Mouse (Mus musculus): ENCODE data around the gene Pheta2.

Gene Pheta2

DNA sequence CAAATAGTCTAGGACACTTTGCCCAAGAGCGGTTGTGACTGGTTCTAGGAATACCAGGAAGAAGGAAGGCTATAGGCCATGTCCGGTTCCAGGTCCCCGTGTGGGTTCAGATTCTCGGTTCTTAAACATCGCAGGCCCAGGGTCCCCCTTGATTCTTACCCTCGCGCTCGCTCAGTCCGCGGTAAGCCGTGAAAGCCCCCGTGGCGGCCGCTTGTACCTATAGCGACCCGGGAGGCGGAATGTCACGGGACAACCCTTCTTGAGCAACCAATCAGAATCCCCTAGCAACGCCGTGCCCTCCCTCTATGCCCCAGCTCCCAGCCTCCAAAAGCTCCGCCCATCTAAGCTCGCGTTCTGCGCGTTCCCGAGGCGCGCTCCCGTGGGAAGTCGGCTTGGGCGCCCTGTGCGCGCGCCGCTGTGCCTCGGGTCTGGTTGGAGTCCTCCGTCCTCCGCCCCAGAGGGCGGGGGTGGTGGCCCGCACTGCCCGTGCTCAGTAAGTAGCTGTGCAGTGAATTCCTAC, at the start of gene Pheta2, which contains the start of the genes Naga and Smdt1:
Gene Pheta2, plus strand, starts transcription at position 350 of the 520 bp plus-strand sequence.
Gene Naga, minus strand, starts transcription at position 333 of the 520 bp plus-strand sequence.
Gene Smdt1, plus strand, starts transcription at position 367 of the 520 bp plus-strand sequence.
- DNase-seq (ENCODE audit: low read depth): peak; percentile 99

DNA sequence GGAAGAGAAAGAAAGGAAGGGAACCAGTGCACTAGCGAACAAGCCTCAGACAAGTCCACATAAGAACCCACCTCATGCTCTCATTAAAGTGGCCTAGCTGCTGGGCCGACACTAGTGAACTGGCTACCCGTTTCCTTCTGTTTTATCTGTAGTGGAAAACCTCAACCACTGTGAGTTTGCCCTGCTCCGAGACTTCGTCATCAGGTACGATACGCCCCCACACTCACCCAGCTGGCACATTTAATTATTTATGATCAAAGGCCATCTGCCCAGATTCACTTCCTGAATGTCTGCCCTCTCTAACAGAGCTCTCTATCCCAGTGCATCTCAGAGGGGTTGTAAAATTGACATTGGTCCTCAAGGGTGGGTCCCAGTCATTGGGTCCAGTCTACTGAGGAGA, 48.5 kb upstream of the Pheta2 start:
- no peak for DNase-seq (ENCODE audit: low read depth)

DNA sequence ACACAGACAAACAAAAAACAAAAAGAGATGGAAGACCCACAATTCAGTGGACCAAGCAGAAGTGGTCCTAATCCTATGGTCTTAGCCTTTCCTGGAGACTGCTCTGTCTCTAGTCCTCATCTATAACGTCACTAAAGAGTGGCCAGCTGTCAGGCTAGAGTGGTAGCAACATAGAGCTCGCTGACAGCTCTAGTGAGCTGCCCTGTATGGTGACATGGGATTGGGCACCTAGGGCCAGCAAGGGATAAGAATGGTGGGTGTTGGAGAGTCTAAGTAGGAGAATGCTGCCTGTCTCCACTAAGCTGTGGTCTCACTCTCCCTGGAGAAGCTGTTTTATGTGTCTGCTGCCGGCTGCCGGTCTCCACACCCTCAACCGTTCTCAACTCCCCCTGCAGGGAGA, 45.9 kb upstream of the Pheta2 start:
- DNase-seq (ENCODE audit: low read depth): no peak

DNA sequence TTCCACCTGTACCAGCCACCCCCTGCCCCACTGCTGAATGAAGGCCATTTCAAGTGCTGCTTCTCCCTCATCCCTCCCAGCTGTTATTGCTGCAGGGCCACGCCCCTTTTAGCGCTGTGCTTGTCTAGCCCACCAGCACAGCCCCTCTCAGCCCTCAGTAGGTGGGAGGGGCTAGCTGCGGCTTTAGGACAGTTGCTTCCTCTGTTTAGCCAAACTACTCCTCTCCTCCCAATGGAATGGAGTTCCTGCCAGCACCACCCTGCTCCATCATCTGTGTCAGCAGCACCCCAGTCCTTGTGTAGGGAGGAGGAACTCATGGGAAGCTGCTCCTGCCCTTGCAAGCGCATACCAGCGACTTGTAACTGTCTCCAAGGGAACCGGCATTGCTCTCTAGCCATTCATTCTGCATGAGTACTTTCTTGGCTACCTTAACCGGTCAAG, 45.5 kb upstream of the Pheta2 start:
- DNase-seq (ENCODE audit: low read depth): no peak

DNA sequence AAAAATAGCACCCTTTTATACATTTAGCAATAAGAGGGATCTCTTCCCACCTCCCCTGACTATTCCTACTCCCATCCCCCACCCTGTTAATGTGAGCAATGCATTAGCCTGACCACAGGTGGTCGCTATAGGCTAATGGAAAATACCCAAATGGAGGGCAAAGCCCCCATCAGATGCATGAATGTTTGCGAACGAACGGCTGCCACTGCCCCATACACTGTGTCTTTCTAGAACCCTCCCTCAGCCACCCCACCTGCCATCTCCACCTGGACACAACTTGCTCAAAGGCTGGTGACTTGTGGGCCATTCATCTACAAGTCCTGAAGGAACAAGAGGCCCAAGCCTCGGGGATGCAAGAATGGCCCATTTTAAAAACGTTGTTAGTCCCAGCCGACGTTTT, 44.7 kb upstream of the Pheta2 start:
- no peak for DNase-seq (ENCODE audit: low read depth)

DNA sequence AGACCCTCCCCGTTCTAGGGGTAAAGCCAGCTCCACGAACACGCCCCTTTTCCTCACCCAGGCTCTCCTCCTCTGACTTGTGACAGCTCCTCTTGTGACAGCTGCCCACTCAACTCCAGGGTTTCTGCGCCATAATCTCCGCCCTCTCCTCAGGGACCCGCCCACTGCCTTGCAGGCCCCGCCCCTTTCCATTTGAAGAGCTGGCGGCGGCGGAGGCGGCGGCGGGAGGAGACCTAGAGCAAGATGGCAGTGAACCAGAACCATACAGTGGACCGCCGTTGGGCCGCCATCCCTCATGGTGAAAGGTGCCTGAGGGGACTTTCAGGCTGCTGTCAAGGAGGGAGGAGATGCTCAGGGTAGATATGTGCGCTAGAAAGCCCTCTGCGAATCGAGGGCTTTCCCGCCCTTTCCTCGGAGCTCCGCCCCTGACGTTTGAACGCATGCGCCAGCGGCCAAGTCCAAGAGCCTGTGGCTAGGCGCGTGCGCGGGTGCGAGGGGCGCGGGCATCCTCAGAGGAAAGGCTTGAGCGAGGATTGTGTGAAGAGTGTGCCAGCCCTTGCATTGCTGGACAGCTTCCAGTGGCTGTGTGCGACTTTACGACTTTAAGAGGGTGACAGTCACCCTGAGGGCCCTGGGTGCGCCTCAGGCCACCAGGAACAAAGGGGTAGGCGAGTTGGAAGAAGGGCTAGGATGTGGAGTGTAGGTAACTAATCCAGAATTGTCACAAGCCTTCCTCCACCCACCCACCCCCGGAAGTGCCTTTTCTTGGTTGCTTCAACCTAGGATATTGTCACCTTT, 39.8 kb upstream of the Pheta2 start, which contains the start of gene Wbp2nl:
Gene Wbp2nl, plus strand, starts transcription at position 191 of the 798 bp plus-strand sequence.
- no peak for DNase-seq (ENCODE audit: low read depth)

DNA sequence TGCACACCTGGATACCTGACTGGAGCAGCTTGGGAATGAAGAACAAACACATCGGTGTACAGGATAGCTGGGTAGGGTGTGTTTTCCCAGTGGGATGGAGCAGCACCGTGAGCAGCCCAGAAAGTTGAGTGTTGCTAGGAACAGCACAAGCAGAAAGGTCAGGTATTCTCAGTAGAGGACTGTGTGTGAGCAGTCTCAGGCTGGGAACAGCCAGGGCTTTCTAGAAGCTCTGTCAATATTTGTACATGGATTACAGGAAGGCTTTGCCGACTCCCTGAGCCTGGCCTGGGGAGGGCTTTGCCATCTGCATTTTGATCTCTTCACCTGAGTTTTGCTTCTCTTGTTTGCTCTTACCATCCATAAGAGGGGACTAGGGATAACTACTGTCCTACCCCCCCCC, 31.6 kb upstream of the Pheta2 start:
- no peak for DNase-seq (ENCODE audit: low read depth)

DNA sequence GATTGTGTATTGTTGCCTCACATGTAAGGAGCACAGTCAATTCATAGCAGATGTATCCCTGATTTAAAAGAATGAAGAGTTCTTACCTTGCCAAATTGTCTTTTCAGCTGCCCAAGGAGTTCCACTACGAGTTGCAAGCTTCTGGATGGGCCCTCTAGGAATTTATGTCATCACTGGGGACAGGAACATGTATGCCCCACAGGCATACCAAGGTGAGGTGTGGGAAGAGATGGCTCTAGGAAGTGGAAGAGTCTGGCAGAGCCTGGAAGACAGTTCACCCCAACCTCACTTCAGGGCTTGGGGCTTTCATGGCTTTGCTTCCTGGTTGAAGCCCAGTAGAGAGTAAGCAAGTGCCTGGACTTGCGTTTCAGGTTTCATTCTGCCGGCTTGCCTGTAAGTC, 30.3 kb upstream of the Pheta2 start:
- no peak for DNase-seq (ENCODE audit: low read depth)

DNA sequence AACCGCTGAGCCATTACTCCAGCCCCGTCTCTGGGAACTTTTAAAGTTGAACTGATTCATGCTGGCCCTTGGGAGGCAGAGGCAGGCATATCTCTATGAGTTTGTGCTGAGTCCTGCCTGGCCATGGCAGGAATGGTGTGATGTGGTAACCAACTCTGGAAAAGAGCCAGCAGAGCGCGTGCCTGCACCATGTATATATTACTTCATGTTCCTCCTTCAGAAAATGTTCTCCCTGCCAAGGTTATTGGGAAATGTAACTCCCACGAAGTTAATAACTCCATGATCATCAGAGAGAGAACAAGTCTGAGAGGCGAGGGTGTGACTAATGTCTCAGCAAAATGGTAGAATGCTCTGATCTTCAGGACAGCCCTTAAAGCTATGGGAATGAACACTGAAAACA, 20.9 kb upstream of the Pheta2 start:
- DNase-seq (ENCODE audit: low read depth): no peak

DNA sequence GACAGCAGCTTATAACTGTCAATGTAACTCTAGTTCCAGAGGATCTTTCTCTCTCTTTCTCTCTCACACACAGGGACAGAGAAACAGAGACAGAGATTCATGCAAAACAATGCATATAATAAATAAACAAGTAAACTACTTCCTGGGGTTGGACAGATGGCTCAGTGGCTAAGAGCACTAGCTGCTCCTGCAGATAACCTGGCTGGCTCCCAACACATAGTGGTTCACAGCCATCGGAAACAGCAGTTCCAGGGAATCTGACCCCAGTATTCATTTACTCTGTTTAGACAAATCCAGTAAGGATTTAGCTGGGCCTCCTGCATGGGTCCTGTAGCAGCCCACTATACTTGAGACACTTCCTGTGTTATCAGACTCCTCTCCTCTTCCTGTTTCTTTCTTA, 19.1 kb upstream of the Pheta2 start:
- no peak for DNase-seq (ENCODE audit: low read depth)

DNA sequence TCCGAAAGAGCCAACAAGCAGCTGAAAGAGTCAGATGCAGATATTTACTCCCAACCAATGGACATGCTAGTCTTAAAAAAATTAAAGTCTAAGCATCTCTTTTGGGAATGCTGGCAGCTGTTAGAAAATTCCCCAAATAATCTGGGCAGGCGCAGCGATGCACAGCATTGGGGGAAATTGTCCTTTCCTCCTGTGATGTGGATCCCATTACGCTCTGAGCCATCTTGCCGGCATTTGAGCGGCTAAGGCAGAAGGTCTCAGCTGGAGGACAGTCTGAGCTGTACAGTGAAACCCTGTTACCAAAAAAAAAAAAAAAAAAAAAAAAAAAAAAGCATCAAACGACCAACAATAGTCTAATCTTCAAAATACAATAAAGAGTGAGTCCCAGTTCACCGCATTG, 16.5 kb upstream of the Pheta2 start:
- DNase-seq (ENCODE audit: low read depth): no peak

DNA sequence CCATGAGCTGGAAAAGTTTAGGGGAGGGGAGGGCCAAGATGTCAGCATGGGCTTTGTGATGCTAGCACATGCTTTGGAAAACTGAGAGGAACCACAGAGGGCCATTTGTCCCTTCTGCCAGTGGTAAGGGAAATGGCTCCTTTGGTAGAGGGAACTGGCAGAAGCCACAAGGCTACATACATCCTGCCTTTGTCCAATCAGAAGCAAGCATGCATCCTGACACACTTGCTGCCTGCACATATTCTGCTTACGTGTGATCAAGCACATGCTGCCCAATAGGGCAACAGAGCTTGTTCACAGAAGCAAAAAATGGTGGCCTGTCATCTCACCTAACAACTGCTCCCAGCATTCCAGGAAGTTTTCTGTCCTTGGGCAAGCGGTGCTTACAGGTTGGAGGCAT, 13.4 kb upstream of the Pheta2 start:
- no peak for DNase-seq (ENCODE audit: low read depth)

DNA sequence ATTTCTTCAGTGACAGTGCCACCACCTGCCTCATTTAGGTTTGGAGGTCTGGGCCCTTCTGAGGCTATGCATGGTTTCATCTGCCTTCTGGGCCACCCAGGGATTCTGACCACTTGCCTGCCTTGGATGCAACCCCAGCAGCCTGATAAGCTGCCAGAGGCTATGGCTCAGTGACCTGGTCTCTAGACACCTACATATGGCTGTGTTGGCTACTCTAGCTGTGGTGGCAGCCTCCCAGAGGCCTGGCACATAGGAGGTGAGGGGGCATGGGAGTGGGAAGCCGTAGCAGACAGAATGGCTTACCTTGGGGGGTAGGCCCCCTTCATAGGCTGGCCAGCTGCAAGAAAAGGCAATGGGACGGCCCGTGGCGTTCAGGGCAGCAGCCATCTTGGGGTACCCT, 3.5 kb upstream of the Pheta2 start:
- DNase-seq (ENCODE audit: low read depth): no peak

DNA sequence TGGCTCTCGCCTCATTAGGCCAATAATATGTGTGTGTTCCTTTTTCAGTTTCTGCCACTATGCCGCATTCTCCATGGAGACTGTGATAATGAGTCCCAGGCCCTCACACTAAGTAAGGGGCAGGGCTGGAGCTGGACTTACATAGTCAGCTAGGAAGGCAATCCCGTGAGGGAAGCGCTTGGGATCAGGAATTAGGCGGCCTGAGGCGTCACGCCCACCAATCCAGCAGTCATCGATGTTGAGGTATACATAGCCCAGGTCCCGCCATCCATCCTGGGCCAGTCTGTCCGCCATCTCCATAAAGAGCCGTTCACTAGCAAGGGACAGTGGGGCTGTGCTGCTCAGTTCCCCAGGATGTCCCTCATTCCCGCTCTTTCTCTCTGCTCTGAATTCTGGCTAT, 2.1 kb upstream of the Pheta2 start:
- no peak for DNase-seq (ENCODE audit: low read depth)

DNA sequence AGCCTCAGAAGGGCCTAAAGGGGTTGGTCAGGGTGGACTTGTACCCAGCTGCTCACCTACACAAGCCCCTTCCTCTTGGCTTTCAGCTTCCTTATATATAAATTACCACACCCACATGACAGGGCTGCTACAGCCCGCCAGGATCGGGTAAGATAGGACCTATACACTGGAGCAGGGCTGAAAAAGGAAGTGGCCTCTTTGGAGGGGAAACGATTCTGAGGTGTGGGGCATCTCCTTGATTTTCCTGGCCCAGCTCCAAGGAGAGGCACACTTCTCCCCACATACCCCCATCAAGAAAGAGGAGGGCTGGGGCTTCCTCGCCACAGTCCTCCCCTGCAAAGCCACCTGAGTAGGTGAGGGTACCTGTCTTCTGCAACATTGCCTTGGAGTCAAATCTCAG, 867 bp upstream of the Pheta2 start:
- DNase-seq (ENCODE audit: low read depth): no peak

DNA sequence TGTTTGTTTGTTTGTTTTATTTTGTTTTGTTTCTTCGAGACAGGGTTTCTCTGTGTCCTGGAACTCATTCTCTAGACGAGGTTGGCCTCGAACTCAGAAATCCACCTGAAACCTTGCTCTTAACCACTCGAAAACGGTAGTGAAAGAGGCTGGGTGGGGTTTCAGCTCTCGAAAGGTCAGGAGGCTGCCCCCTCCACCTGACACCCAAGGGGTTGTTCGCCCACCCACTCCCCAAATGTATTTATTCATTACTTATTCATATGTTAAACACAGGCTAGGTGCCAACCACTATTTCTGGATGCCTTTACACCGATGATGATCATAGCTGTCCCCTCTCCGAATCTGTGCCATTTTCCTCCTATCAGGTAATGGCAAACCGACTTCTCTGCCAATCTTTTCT, 408 bp downstream of the Pheta2 start:
- no peak for DNase-seq (ENCODE audit: low read depth)

DNA sequence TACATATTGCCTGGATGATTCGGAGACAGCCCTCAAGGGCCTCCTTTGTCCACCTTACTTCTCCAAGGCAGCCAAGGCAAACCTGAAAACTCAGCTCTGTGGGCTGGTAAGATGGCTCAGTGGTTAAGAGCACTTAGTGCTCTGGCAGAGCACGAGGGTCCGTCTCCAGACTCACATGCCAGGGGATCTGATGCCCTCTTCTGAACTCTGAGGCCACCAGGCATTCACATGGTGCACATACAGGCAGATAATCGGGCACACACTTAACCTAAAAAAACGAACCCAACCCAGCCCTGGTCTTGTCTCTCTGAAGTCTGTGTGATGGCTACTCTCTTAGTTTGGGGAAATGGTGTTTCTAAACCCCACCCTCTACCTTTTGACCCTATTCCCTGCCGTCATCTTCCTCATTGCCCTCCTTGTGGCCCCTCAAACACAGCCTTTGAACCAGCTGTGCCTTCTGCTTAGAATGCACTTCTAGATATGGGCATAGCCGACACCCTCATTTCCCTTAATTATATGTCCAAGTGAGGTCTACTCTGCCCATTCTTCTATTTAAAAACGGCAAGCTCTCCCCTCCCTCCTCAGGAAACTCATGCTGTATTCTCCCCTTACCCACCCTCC, 1.0 kb downstream of the Pheta2 start:
- DNase-seq (ENCODE audit: low read depth): no peak

DNA sequence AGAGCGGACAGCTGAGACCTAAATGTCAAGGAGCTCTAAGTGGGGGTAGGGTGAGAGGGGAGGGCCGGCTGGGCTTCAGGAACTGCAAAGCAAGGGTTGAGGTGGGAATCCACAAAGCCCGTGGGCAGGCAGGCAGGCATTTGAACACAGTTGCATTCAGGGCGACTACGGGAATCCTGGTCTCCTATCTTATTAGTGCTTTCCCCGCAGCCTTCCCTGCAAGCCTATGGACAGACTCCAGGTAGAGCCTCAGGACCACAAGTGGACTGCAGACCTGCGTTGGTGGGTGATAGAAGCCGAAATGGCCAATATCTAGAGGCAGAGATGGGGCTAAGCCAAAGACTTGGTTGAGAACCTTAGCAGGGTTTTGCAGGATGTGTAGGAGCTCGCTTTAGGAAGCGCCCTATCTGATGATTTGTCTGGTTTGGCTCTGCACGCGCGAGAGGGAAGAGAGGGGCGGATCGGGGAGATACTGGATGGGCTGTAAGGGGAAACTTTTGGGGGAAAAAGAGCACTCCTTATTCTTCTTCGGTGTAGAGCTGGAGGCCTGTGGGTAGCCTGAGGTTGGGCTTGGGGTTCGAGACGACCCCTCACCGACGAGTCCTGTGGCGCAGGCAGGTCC, 1.8 kb downstream of the Pheta2 start:
- DNase-seq (ENCODE audit: low read depth): no peak

DNA sequence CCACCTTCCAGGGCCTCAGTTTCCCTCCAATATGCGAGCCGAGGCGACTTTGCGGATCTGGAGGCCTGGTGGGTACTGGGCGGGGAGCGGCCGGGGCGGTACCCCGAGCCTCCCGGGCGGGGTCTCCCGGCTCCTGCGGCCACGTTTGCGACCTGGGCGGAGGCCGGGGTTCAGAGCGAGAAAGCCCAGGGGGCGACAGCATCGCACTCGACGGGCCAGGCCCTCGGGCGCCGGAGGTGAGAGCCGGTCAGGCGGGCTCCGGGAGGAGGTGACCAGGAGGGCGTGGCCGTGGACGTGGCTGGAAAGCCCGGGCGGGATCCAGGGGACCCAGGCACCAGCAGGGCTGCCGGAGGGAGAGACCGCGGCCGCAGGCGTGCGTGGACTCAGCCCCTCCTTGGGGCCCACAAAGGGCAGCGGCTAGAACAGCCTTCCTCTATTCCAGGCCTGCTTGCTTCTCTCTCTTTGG, 2.3 kb downstream of the Pheta2 start:
- DNase-seq (ENCODE audit: low read depth): no peak

DNA sequence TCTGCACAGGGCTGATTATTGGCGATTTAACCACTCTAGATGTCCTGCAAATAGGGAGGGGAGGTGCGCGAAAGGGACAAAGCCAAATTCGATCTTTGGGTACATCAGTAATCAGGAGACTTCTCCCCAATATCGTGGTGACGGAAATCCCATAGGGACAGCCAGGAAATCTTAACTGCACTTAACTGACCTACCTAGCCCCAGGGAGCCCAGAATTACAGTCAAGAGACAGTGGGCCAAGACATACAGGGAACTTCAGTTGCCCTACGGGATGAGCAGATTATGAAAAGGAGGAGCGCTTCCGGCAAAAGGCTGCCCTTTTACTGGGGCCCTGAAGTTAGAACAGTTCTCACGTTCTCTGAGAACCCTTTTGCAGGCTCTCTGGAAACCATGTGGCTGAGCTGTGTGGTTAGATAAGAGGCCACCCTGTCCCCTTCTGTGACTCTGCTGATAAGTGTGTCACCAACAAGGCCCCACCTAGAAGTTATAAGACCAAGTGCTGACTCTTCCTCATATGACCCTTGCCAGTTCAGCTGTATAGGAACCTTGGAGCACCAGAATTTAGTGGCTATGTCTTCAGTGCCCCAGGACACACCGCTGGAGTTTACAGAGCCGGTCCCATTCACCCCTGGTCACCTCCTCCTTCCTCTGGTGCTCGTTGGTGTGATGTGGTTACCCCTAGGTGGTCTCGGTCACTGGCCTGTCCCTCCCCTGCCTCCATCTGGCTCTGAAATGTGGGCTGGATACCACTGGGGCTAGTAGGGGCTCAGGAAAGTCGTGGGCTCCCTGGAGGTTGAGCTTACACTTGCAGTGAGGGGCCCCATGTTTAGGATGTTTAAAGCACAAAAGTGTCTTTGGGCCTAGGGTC, 3.2 kb downstream of the Pheta2 start:
- DNase-seq (ENCODE audit: low read depth): peak; percentile 91

DNA sequence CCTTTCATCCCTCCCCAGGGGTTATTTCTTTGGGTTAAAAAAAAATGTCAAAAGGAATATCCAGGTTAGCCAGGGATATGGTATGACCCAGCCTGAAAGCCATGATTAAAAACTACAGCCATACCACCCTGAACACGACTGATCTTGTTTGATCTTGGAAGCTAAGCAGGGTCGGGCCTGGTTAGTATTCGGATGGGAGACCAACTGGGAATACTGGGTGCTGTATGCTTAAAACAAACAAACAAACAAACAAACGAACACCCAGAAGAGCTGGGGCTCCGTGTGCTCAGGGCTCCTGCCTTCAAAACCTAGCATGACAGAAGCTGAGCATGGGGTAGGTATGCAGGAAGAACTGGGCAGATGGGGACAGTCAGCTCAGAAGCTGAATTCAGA, 3.8 kb downstream of the Pheta2 start:
- no peak for DNase-seq (ENCODE audit: low read depth)
